Mouse (Mus musculus): ENCODE results near the gene Vps37b.

The Vps37b gene

GRCm38 (mm10) chr5:123974616-123975111 lies 57.4 kb downstream of the Vps37b start:
- DNase-seq, result peak; percentile 41

GRCm38 (mm10) chr5:123974179-123974485 lies 57.9 kb downstream of the Vps37b start:
- no peak for DNase-seq

GRCm38 (mm10) chr5:123973299-123974178 lies 58.5 kb downstream of the Vps37b start, which contains the start of gene Hip1r:
Gene Hip1r, plus strand, starts transcription at chr5:123973628.
- peak; percentile 85 for DNase-seq

- no peak for DNase-seq
Measured at GRCm38 (mm10) chr5:123972453-123972852, 59.6 kb downstream of the Vps37b start.

GRCm38 (mm10) chr5:123970576-123970975 lies 61.5 kb downstream of the Vps37b start:
- DNase-seq, result no peak

- DNase-seq, result peak; percentile 82
Measured at GRCm38 (mm10) chr5:123969216-123969615, 62.9 kb downstream of the Vps37b start.

GRCm38 (mm10) chr5:123968468-123968867 lies 63.6 kb downstream of the Vps37b start:
- DNase-seq, result no peak

GRCm38 (mm10) chr5:123966759-123967158 lies 65.3 kb downstream of the Vps37b start:
- no peak for DNase-seq

- no peak for DNase-seq
Measured at GRCm38 (mm10) chr5:123964208-123964607, 67.9 kb downstream of the Vps37b start.

- DNase-seq, result no peak
Measured at GRCm38 (mm10) chr5:123961046-123961445, 71.0 kb downstream of the Vps37b start.

- DNase-seq, result no peak
Measured at GRCm38 (mm10) chr5:123960129-123960528, 71.9 kb downstream of the Vps37b start.

GRCm38 (mm10) chr5:123959018-123959417 lies 73.1 kb downstream of the Vps37b start:
- DNase-seq, result no peak

GRCm38 (mm10) chr5:123957213-123957612 lies 74.9 kb downstream of the Vps37b start:
- DNase-seq, result no peak

All from kidney, adult 9 months (tissue).